Comparison of ENCODE assay signal across 13 mouse cellular contexts in the genomic region with DNA sequence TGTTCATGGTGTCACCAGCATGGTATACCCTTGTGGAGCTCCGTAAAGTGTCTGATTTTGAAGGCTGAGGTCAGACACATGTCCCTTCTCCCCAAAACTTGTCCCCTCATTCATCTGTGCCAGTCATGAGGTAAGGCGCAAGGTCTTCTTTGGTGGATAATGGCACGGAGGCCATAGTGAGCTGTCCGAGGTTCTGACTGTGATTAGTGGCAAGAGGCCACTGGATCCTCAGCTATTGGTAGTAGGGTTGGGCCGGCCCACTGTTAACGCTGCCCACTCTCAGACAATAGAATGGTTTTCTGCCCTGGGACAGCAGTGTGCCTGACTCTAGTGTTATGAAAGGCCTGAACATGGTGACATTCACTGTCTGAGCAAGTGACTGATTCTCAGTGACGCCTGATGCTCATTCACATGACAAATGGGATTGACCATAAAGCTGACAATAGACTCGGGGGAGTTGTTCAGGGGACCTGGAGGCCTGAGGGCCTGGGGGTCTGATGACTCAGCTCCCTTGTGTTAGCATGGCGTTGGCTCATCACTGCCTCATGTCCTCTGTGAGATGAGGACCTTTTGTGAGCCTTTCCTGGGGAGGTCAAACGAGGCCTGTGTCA.
A peak's percentile ranks its signal among the peaks of the same experiment; 100 is the strongest.
DNase-seq lines count a peak whose midpoint lies in the region; ATAC-seq lines count a peak whose summit lies in the region.
"Had no signal": no experiment of that assay in that cellular context is flagged by ENCODE, and none has a peak within 500 bp of the region (broad histone marks: within the 10 kb centered on the region; RNA-seq: fewer than 3 reads in every experiment).

No protein-coding gene starts in this region.

- H3K36me3 ChIP-seq in midbrain, embryonic 10.5 days: no peaks in the 10 kb centered on the region
- no peaks in the 10 kb centered on the region for H3K36me3 ChIP-seq in midbrain, embryonic 13.5 days
- H3K36me3 ChIP-seq: liver, embryonic 15.5 days; stomach, embryonic 15.5 days had no signal

- no peak for ATAC-seq in midbrain, embryonic 13.5 days
- ATAC-seq: CD4-positive, CD25-positive, alpha-beta regulatory T cell, adult 4 months had no signal

- no peak overlapping the region for H3K9ac ChIP-seq in midbrain, embryonic 13.5 days (replicated peaks)
- H3K9ac ChIP-seq: liver, embryonic 15.5 days; stomach, embryonic 15.5 days had no signal

- no peak overlapping the region for H3K4me2 ChIP-seq in midbrain, embryonic 13.5 days (replicated peaks)
- H3K4me2 ChIP-seq: liver, embryonic 15.5 days; stomach, embryonic 15.5 days had no signal

- H3K27me3 ChIP-seq in midbrain, embryonic 10.5 days (ENCODE audit: low read depth, poor library complexity, severe bottlenecking): no peaks in the 10 kb centered on the region
- no peaks in the 10 kb centered on the region for H3K27me3 ChIP-seq in midbrain, embryonic 13.5 days
- H3K27me3 ChIP-seq: liver, embryonic 15.5 days; stomach, embryonic 15.5 days had no signal

- H3K4me3 ChIP-seq in midbrain, embryonic 10.5 days: no peak overlapping the region
- H3K4me3 ChIP-seq in midbrain, embryonic 13.5 days (replicated peaks): no peak overlapping the region
- H3K4me3 ChIP-seq: left cerebral cortex, adult 2 months; liver, embryonic 15.5 days; stomach, embryonic 15.5 days had no signal

- no peaks in the 10 kb centered on the region for H3K9me3 ChIP-seq in midbrain, embryonic 10.5 days (replicated peaks)
- no peaks in the 10 kb centered on the region for H3K9me3 ChIP-seq in midbrain, embryonic 13.5 days
- H3K9me3 ChIP-seq: liver, embryonic 15.5 days; stomach, embryonic 15.5 days had no signal

- H3K27ac ChIP-seq in midbrain, embryonic 10.5 days (replicated peaks): peak overlapping the region; percentile 13; the same call in 1 of the 2 replicates
- H3K27ac ChIP-seq in midbrain, embryonic 13.5 days: no peak overlapping the region
- H3K27ac ChIP-seq: left cerebral cortex, adult 2 months; liver, embryonic 15.5 days; stomach, embryonic 15.5 days had no signal

- 41% methylated on average over 10 of the region's 10 CpGs for WGBS in midbrain, embryonic 10.5 days
- 41% methylated on average over 10 of the region's 10 CpGs for WGBS in midbrain, embryonic 13.5 days

- DNase-seq in heart, postnatal 10 days: peak; percentile 19 to 40
- DNase-seq in heart, adult 8-10 months (ENCODE audit: low spot score): no peak
- DNase-seq in midbrain, embryonic 10.5 days (ENCODE audit: low spot score): peak; percentile 16
- peak; percentile 36 for DNase-seq in embryo, embryonic 11.5 days (ENCODE audit: low read depth, low spot score)
- DNase-seq in retina, embryonic 14.5 days (ENCODE audit: low spot score): peak; percentile 56
- no peak for DNase-seq in cerebellum, postnatal 14 days
- no peak for DNase-seq in cerebellum, postnatal 10 days
- DNase-seq: cerebellum, adult 11 months had no signal

- H3K4me1 ChIP-seq in midbrain, embryonic 10.5 days: peaks cover 42% of the 10 kb centered on the region
- H3K4me1 ChIP-seq in midbrain, embryonic 13.5 days (replicated peaks): peaks cover 8% of the 10 kb centered on the region
- H3K4me1 ChIP-seq: liver, embryonic 15.5 days; stomach, embryonic 15.5 days had no signal

- intact Hi-C loops in heart, postnatal 10 days (cut with DNase I): no loop called here

Comparison
In these comparisons a context has a peak if more than half of its experiments do, and no peak if none do; other contexts are left out.
1. DNase-seq: peak in heart, postnatal 10 days (2 of 2), midbrain, embryonic 10.5 days (single experiment), embryo, embryonic 11.5 days (single experiment) and retina, embryonic 14.5 days (single experiment); none in heart, adult 8-10 months (single experiment), cerebellum, postnatal 14 days (0 of 2) and cerebellum, postnatal 10 days (0 of 2).